Mouse (Mus musculus) right cerebral cortex, postnatal 36 days (tissue): ENCODE results near the gene 1190005I06Rik.
A peak's percentile ranks its signal among the peaks of the same experiment; 100 is the strongest.

ENCODE experiments used
- DNase-seq, 2 experiments: peaks; one replicate each; pipeline ENCODE4 v3.0.0; 2022; ENCODE audit warnings: low spot score in 2 of 2, mixed read lengths in 1 of 2

Gene 1190005I06Rik

GRCm38 (mm10) chr8:120577821-120578220, 69.6 kb downstream of the 1190005I06Rik start:
- no peak for DNase-seq

- no peak for DNase-seq
Observed at GRCm38 (mm10) chr8:120575801-120576200, 71.6 kb downstream of the 1190005I06Rik start.

- DNase-seq, result no peak
Observed at GRCm38 (mm10) chr8:120574941-120575340, 72.5 kb downstream of the 1190005I06Rik start.

- no peak for DNase-seq
Observed at GRCm38 (mm10) chr8:120573866-120574265, 73.6 kb downstream of the 1190005I06Rik start.

- peak; percentile 59 to 60 for DNase-seq
Observed at GRCm38 (mm10) chr8:120572534-120572933, 74.9 kb downstream of the 1190005I06Rik start.

- no peak for DNase-seq
Observed at GRCm38 (mm10) chr8:120571561-120571960, 75.9 kb downstream of the 1190005I06Rik start.

GRCm38 (mm10) chr8:120569939-120570715, 77.3 kb downstream of the 1190005I06Rik start:
- peak; percentile 64 to 65 for DNase-seq

- DNase-seq, result no peak
Observed at GRCm38 (mm10) chr8:120569123-120569522, 78.3 kb downstream of the 1190005I06Rik start.

GRCm38 (mm10) chr8:120568164-120568798, 79.2 kb downstream of the 1190005I06Rik start:
- DNase-seq, result no peak

GRCm38 (mm10) chr8:120567731-120568130, 79.7 kb downstream of the 1190005I06Rik start:
- no peak for DNase-seq

GRCm38 (mm10) chr8:120566681-120567080, 80.8 kb downstream of the 1190005I06Rik start:
- no peak for DNase-seq

- DNase-seq, result no peak
Observed at GRCm38 (mm10) chr8:120565151-120565711, 82.2 kb downstream of the 1190005I06Rik start.

- DNase-seq, result peak; percentile 48 to 73
Observed at GRCm38 (mm10) chr8:120563851-120564837, 83.3 kb downstream of the 1190005I06Rik start.

- DNase-seq, result no peak
Observed at GRCm38 (mm10) chr8:120563348-120563724, 84.1 kb downstream of the 1190005I06Rik start.

- DNase-seq, result no peak
Observed at GRCm38 (mm10) chr8:120562680-120563347, 84.6 kb downstream of the 1190005I06Rik start.

GRCm38 (mm10) chr8:120561539-120562435, 85.6 kb downstream of the 1190005I06Rik start:
- no peak for DNase-seq

- DNase-seq, result no peak
Observed at GRCm38 (mm10) chr8:120560535-120560934, 86.9 kb downstream of the 1190005I06Rik start.

- no peak for DNase-seq
Observed at GRCm38 (mm10) chr8:120559654-120560053, 87.8 kb downstream of the 1190005I06Rik start.
